Mouse (Mus musculus) left cerebral cortex, postnatal 36 days (tissue): ENCODE results near the gene Enpep. TPM values are rescaled to one million over a fixed set of nuclear protein-coding genes. Genes with fewer than 3 reads are reported as not detected.

Source experiments
- DNase-seq, 2 experiments: peaks; one replicate each; pipeline ENCODE4 v3.0.0; 2021 to 2022; ENCODE audit warnings: low spot score in 2 of 2, mixed read lengths in 1 of 2
- intact Hi-C: fragments of 180-260 bp; cut with DNase I; formaldehyde crosslinking; loops from one replicate; pipeline ENCODE4 v1.15.1; 2025
- total RNA-seq, 2 experiments: library from RNA; stranded (reverse); gene quantifications; 2 replicates each; pipeline ENCODE4 v1.2.3; 2021

The Enpep gene
- 1 to 10 TPM; 1.5 TPM for total RNA-seq

DNA sequence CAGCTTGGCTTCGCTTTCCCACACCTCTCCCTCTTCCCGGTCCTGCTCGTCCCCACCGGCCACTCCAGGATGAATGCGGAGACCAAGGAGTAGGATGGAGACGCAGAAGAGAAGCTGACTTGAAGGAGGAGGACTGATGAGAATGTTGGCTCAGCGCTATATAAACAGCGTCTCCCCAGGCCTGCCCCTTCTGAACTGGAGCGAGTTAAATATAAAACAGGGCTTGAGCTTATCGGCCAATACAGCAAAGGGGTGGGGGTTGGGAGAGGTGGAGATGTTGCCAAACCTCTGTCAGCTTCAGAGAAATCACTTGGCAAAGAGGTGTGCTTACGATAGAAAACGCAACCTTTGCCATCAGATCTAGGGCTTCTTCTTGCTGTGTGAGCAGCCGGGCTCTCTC lies at the start of gene Enpep:
Enpep (minus strand) TSS at position 135 of the 400 bp plus-strand sequence.
- intact Hi-C loops = no loop called here
- peak in 1 of 2 experiments; percentile 8 for DNase-seq

GRCm38 (mm10) chr3:129379109-129379508 lies 46.6 kb upstream of the Enpep start:
- DNase-seq = no peak
- intact Hi-C loops = no loop called here

GRCm38 (mm10) chr3:129375087-129375486 lies 42.6 kb upstream of the Enpep start:
- intact Hi-C loops = no loop called here
- DNase-seq = no peak

DNA sequence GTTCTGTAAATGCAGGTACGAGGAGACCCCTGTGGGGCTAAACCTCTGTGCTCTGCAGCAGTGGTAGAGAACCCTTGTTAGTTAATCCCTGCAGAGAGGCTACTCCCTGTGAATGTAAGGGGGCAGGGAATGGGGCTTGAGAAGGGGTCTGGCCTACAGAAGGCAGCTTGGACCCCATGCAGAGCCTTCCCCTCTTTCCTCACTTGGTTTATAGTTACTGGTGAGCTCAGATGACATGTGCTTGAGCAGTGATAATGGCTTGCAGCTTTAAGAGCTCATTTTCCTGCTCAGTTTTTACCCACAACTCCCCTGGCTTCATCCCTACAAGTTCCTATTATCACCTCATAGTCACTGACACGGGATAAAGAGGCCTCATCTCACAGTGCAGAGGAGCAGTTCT lies 40.6 kb upstream of the Enpep start:
- no peak for DNase-seq
- intact Hi-C loops = no loop called here

GRCm38 (mm10) chr3:129369491-129369890 lies 37.0 kb upstream of the Enpep start:
- intact Hi-C loops = no loop called here
- DNase-seq = no peak

DNA sequence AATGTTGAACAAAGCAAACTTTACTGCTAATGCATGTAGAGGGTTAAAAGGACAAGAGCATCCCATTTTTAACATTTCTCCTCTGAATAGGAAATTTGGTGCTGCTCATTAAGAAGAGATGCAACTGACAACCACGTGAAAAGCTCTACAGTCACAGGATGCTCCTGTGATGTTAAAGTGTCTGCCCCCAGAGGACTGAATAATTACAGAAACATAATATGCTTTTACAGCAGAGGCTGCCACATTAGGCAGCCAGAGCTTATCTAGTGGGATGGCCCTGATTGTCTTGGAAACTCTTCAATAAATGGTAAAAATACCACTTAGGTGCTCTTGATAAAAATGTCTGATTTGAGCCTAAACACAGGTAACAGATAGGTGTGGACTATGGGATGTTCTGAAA lies 33.4 kb upstream of the Enpep start:
- no peak for DNase-seq
- intact Hi-C loops = no loop called here

DNA sequence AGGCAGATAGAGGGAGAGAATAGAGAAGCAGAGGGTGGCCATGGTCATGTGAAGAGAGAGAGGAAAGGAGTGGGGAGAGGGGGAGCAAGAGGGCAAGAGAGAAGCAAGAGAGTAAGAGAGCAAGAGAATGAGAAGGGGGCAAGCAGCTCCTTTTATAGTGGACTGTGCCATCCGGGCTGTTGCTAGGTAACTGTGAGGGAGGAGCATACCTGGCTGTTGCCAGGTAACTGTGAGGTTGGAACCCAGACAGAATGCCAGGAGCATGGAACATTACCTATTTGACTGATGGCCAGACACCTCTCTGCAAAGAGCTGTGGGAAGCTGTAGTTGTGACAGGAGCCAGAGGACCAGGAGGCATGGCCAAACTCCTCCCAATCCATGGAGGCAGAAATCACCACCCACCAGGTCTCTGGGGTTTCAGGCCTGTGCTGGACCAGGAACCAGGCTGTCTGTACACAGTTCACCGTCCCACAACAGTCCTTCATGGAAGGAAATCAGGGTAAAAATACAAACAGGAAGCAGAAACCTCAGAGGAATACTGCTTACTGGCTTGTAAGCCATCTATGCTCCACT lies 32.4 kb upstream of the Enpep start:
- no peak for DNase-seq

DNA sequence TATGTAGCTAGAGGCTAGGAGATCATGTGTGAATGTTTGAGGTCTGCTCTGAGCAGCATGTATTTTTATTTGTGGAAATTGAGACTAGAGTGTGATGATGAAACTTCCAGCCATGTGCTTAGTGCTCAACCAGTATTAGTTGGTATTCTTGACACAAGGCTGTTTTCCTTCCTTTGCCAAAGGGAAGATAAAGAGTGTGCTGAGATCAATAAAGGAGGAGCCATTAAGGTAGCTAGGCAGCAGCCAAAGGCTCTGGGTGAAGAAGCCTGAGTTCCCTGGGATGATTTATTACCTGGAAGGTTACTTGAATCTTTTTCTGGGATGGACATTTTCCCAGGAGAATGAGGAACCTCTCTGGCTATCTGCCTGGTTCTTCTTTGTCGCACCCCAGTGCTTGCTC lies 30.9 kb upstream of the Enpep start:
- DNase-seq = no peak
- intact Hi-C loops = no loop called here

More for the DNA sequence above, 32.4 kb upstream of the Enpep start:
- intact Hi-C loops = no loop called here

DNA sequence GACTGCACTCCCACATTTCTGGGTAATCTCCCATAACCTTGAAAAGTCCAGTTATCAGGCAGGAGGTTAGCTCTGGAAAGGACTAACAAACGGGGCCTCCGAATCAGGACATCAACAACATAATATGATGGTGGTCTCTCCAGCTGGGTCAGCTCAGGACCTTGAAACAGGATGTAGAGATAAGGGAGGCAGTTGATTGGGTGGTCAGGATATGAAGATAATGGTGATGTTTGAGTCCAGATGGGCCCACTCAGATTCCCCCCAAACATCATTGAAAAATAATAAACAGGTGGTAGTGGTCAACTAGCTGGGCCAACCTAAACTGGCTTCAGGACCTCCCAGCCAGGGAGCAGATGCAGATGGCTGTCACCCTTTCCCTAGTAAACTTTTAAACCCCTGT lies 25.6 kb upstream of the Enpep start:
- no peak for DNase-seq
- intact Hi-C loops = no loop called here

GRCm38 (mm10) chr3:129353901-129354300 lies 21.4 kb upstream of the Enpep start:
- intact Hi-C loops = no loop called here

GRCm38 (mm10) chr3:129351320-129351877 lies 18.9 kb upstream of the Enpep start:
- intact Hi-C loops = no loop called here
- DNase-seq = no peak

More at GRCm38 (mm10) chr3:129353901-129354300, 21.4 kb upstream of the Enpep start:
- DNase-seq = no peak

- no peak for DNase-seq
- intact Hi-C loops = no loop called here
Observed at GRCm38 (mm10) chr3:129347277-129347676, 14.8 kb upstream of the Enpep start.

- intact Hi-C loops = no loop called here
- DNase-seq = no peak
Observed at GRCm38 (mm10) chr3:129342767-129343166, 10.2 kb upstream of the Enpep start.

DNA sequence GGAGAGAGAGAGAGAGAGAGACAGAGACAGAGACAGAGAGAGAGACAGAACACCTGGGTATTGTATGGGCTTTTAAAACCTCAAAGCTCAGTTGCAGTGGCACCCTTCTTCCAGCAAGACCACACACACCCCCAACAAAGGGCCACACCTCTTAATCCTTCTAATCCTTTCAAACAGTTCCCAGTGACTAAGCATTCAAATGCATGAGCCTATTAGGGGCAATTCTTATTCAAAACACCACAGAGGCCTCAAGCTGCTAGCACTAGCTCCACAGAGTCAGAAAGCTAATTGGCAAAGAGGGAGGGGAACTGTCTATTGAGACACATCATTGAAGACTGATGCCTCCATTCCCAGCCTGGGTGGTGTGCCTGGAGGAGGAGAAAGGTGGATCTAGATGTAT lies 8.5 kb upstream of the Enpep start:
- intact Hi-C loops = no loop called here
- DNase-seq = no peak

GRCm38 (mm10) chr3:129338296-129339091 lies 6.0 kb upstream of the Enpep start:
- no peak for DNase-seq

GRCm38 (mm10) chr3:129332142-129332541 lies 378 bp downstream of the Enpep start:
- DNase-seq = no peak
- intact Hi-C loops = no loop called here

More at GRCm38 (mm10) chr3:129338296-129339091, 6.0 kb upstream of the Enpep start:
- intact Hi-C loops = no loop called here

DNA sequence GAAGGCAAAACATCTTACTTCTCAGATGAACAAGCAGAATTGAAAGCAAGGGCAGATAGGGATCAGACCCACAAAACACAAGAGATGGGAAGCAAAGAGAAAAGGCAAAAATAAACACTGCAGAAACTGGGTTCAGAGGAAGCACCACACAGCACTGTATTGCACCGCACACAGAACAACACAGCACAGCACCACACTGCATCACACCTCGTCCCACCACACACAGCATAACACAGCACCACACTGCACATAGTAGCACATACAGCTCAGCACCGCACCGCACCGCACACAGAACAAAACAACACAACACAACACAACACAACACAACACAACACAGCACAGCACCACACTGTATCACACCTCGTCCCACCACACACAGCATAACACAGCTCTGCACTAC lies 1.1 kb downstream of the Enpep start:
- intact Hi-C loops = no loop called here
- DNase-seq = no peak

DNA sequence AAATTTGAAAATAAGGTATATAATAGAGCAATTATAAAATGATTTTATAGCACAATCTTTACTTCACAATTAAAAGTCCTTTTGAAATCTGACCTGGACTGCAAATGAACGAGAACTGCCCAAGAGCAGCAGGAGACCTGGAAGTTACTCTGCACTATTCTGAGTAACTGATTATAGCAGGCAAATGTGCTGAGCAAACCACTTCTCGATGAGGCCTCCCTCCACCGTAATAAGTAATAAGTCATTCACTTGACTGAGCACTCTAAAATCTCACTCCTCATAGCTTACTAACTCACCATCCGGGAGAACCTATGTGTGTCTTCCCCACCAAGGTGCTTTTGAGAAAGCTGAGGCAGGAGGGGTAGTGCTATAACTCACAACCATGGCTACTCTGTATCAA lies 4.5 kb downstream of the Enpep start:
- intact Hi-C loops = no loop called here
- DNase-seq = no peak

DNA sequence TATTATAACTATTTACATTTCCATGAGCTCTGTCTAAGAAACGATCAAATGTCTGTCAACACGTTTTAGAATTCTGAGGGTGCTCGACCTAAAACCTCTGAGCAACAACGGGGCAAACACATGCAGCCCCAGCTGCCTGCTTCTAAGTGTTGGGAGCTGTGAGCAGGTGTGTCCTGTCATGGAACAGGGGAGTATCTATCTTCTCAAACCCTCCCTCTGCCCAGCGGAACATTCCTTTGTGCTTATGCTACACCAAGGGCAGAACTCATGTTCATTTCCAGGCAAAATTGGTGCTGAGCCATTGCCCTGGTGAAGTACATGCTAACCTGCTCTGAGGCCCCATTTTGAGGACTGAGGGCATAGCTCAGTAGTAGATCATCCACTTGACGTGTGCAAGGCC lies 10.9 kb downstream of the Enpep start:
- no peak for DNase-seq
- intact Hi-C loops = no loop called here

GRCm38 (mm10) chr3:129317032-129317729 lies 15.3 kb downstream of the Enpep start:
- no peak for DNase-seq
- intact Hi-C loops = no loop called here
